Mouse (Mus musculus): ENCODE data around the gene Tnfrsf13c. TPM values are rescaled to one million over a fixed set of nuclear protein-coding genes. Genes with fewer than 3 reads are reported as not detected.
A peak's percentile ranks its signal among the peaks of the same experiment; 100 is the strongest.
"Not testable (repeated sequence)": the region's sequence is repeated elsewhere in the genome, so short reads cannot be mapped to it uniquely, and the experiment has no call there.

Gene Tnfrsf13c
- polyA plus RNA-seq, 1 experiment from 2014 or later = 0.08 TPM

DNA sequence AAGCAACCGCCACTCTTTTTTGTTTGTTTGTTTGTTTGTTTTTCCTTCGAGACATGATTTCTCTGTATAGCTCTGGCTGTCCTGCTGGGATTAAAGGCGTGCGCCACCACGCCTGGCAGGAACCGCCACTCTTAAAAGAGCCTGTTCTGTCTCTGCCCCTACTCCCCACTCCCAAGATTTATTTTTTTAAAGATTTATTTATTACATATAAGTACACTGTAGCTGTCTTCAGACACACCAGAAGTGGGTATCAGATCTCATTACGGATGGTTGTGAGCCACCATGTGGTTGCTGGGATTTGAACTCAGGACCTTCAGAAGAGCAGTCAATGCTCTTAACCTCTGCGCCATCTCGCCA is 20.6 kb upstream of the Tnfrsf13c start:
- H3K4me1 ChIP-seq; H3K9me3 ChIP-seq; H3K36me3 ChIP-seq (replicated peaks); H3K9ac ChIP-seq; H3K27me3 ChIP-seq (replicated peaks): not testable (repeated sequence)
- Histone ChIP-seq H3K27ac (peak overlapping the region; percentile 59; the same call in 1 of the 2 replicates), H3K4me2 (peak overlapping the region; percentile 84), H3K4me3 (peak overlapping the region; percentile 60)
- WGBS = 22% methylated on average over 9 of the region's 9 CpGs
- ATAC-seq (replicated peaks) = peak; percentile 49; the same call in 1 of the 2 replicates

GRCm38 (mm10) chr15:82244115-82244804 is 20.1 kb upstream of the Tnfrsf13c start, which contains the start of gene Cenpm:
Gene Cenpm, minus strand, starts transcription at chr15:82244748.
- Histone ChIP-seq H3K4me3 (peak within 1 kb of the TSS; percentile 60), H3K4me1 (peaks cover 9% of the 10 kb centered on the region), H3K9me3 (no peaks in the 10 kb centered on the region), H3K27me3 (replicated peaks) (no peaks in the 10 kb centered on the region), H3K9ac (peak within 1 kb of the TSS; percentile 56), H3K27ac (peak within 1 kb of the TSS; percentile 59), H3K36me3 (replicated peaks) (no peaks in the 10 kb centered on the region), H3K4me2 (peak within 1 kb of the TSS; percentile 84)
- under 1% methylated on average over 65 of the region's 65 CpGs for WGBS
- peak; percentile 98 for ATAC-seq (replicated peaks)

- Histone ChIP-seq H3K4me2 (peak overlapping the region; percentile 84), H3K4me3 (peak overlapping the region; percentile 60), H3K27ac (0 out of 2 replicates have a peak overlapping the region, but pooled peaks have one; percentile 59)
Observed at GRCm38 (mm10) chr15:82243742-82244114, 19.6 kb upstream of the Tnfrsf13c start.

GRCm38 (mm10) chr15:82243311-82243710 is 19.1 kb upstream of the Tnfrsf13c start:
- no peak for ATAC-seq (replicated peaks)
- H3K9me3 ChIP-seq = no peaks in the 10 kb centered on the region
- H3K9ac ChIP-seq = no peak overlapping the region; the same call in 1 of the 2 replicates
- peak overlapping the region; percentile 60 for H3K4me3 ChIP-seq
- H3K27ac ChIP-seq = no peak overlapping the region
- no peaks in the 10 kb centered on the region for H3K27me3 ChIP-seq (replicated peaks)
- peaks cover 9% of the 10 kb centered on the region for H3K4me1 ChIP-seq
- WGBS = 73% methylated on average over 3 of the region's 3 CpGs
- peak overlapping the region; percentile 84 for H3K4me2 ChIP-seq
- H3K36me3 ChIP-seq (replicated peaks) = no peaks in the 10 kb centered on the region

More at GRCm38 (mm10) chr15:82243742-82244114, 19.6 kb upstream of the Tnfrsf13c start:
- Histone ChIP-seq H3K9ac (peak overlapping the region; percentile 56), H3K9me3 (no peaks in the 10 kb centered on the region), H3K36me3 (replicated peaks) (no peaks in the 10 kb centered on the region), H3K4me1 (peaks cover 9% of the 10 kb centered on the region), H3K27me3 (replicated peaks) (no peaks in the 10 kb centered on the region)
- WGBS = 8% methylated on average over 12 of the region's 12 CpGs
- ATAC-seq (replicated peaks) = no peak

DNA sequence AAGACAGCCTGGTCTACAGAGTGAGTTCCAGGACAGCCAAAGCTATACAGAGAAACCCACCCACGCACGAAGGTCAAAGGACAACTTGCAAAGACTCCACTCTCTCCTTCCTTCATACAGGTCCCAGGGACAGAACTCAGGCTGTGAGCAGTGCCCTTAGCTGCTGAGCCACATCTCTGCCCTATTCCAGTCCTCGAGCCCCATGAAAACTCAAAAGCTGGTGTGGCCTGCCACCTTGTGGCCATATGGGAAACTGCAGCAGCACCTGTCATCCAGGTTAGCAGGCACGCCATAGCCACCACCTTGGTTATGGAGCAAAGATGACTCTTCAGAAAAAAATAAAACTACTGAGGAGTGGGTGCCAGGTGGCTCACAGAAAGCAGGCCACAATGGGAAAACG is 12.4 kb upstream of the Tnfrsf13c start:
- H3K4me2 ChIP-seq = no peak overlapping the region
- H3K4me1 ChIP-seq = no peaks in the 10 kb centered on the region
- peak; percentile 75 for ATAC-seq (replicated peaks)
- H3K9me3 ChIP-seq = no peaks in the 10 kb centered on the region
- no peaks in the 10 kb centered on the region for H3K27me3 ChIP-seq (replicated peaks)
- no peak overlapping the region for H3K27ac ChIP-seq
- H3K4me3 ChIP-seq = no peak overlapping the region
- no peaks in the 10 kb centered on the region for H3K36me3 ChIP-seq (replicated peaks)
- 20% methylated on average over 5 of the region's 5 CpGs for WGBS
- H3K9ac ChIP-seq = no peak overlapping the region

GRCm38 (mm10) chr15:82235661-82236060 is 11.5 kb upstream of the Tnfrsf13c start:
- no peaks in the 10 kb centered on the region for H3K4me1 ChIP-seq
- no peaks in the 10 kb centered on the region for H3K9me3 ChIP-seq
- no peak overlapping the region for H3K9ac ChIP-seq
- H3K27me3 ChIP-seq (replicated peaks) = no peaks in the 10 kb centered on the region
- no peak overlapping the region for H3K27ac ChIP-seq
- no peak overlapping the region for H3K4me3 ChIP-seq
- 75% methylated on average over 10 of the region's 10 CpGs for WGBS
- H3K4me2 ChIP-seq = no peak overlapping the region
- no peaks in the 10 kb centered on the region for H3K36me3 ChIP-seq (replicated peaks)
- 0 out of 2 replicates have a peak, but pooled peaks have one; percentile 33 for ATAC-seq (replicated peaks)

DNA sequence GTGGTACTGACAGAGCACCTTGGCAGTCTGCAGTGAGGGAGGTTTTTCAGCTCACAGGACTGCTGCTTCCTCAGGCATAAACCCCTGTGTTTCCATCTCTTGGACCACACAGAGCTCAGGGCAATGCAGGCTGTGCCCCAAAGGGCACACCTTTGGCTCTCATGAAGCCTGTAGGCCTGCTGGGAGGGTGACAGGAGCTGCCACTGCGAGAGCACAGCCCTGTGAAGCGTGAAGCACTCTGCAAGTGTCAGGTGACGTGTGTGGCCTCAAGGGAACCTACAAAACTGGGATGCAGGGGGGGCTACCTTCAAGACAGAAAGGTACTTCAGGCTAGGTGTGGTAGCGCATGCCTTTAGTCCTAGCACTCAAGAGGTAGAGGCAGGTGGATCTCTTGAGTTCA is 8.5 kb upstream of the Tnfrsf13c start:
- 69% methylated on average over 4 of the region's 4 CpGs for WGBS
- Histone ChIP-seq H3K4me2 (no peak overlapping the region), H3K9me3 (no peaks in the 10 kb centered on the region), H3K27ac (no peak overlapping the region), H3K36me3 (replicated peaks) (no peaks in the 10 kb centered on the region), H3K4me3 (no peak overlapping the region), H3K27me3 (replicated peaks) (no peaks in the 10 kb centered on the region), H3K9ac (no peak overlapping the region), H3K4me1 (no peaks in the 10 kb centered on the region; the same call in 1 of the 2 replicates)
- no peak for ATAC-seq (replicated peaks)

GRCm38 (mm10) chr15:82231591-82232378 is 7.6 kb upstream of the Tnfrsf13c start:
- no peak overlapping the region for H3K9ac ChIP-seq
- no peaks in the 10 kb centered on the region; the same call in 1 of the 2 replicates for H3K4me1 ChIP-seq
- no peaks in the 10 kb centered on the region for H3K9me3 ChIP-seq
- ATAC-seq (replicated peaks) = no peak
- WGBS = 65% methylated on average over 11 of the region's 11 CpGs
- no peaks in the 10 kb centered on the region for H3K27me3 ChIP-seq (replicated peaks)
- no peaks in the 10 kb centered on the region for H3K36me3 ChIP-seq (replicated peaks)
- H3K4me3 ChIP-seq = no peak overlapping the region
- no peak overlapping the region for H3K4me2 ChIP-seq
- H3K27ac ChIP-seq = no peak overlapping the region

- Histone ChIP-seq H3K9me3 (no peaks in the 10 kb centered on the region), H3K36me3 (replicated peaks) (no peaks in the 10 kb centered on the region), H3K4me2 (no peak overlapping the region), H3K27ac (no peak overlapping the region), H3K4me3 (no peak overlapping the region), H3K4me1 (no peaks in the 10 kb centered on the region; the same call in 1 of the 2 replicates), H3K27me3 (replicated peaks) (no peaks in the 10 kb centered on the region), H3K9ac (no peak overlapping the region)
- ATAC-seq (replicated peaks) = no peak
- whole genome bisulfite sequencing = 67% methylated on average over 4 of the region's 4 CpGs
Observed at GRCm38 (mm10) chr15:82231100-82231499, 6.9 kb upstream of the Tnfrsf13c start.

DNA sequence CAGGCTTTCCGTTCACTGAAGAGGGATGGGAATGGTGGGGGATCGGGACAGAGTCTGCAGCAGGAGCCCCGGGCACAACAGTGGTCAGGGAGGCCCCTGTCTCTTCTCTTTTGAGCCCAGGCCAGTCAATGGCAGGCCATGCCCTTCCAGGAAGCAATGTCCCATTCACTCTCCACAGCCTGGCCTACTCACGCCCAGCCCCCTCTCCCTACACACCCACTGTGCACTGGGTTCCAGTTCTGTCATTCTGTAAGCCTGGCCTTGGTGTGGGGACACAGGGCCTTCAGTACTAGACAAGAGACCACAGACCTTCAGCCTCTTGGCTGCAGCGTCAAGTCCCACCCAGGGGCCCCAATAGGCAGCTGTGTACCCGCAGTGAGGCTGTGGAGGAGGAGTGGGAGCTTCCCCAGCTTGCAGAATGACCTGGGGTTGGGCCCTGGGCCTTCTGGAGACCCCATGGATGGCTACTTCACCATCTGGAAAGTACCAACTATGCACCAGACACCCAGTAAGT is 6.0 kb upstream of the Tnfrsf13c start:
- no peak for ATAC-seq (replicated peaks)
- Histone ChIP-seq H3K36me3 (replicated peaks) (no peaks in the 10 kb centered on the region), H3K27ac (no peak overlapping the region), H3K9ac (no peak overlapping the region), H3K4me2 (no peak overlapping the region), H3K4me1 (no peaks in the 10 kb centered on the region; the same call in 1 of the 2 replicates), H3K9me3 (no peaks in the 10 kb centered on the region), H3K4me3 (no peak overlapping the region), H3K27me3 (replicated peaks) (no peaks in the 10 kb centered on the region; the same call in 1 of the 2 replicates)
- 74% methylated on average over 6 of the region's 6 CpGs for WGBS

DNA sequence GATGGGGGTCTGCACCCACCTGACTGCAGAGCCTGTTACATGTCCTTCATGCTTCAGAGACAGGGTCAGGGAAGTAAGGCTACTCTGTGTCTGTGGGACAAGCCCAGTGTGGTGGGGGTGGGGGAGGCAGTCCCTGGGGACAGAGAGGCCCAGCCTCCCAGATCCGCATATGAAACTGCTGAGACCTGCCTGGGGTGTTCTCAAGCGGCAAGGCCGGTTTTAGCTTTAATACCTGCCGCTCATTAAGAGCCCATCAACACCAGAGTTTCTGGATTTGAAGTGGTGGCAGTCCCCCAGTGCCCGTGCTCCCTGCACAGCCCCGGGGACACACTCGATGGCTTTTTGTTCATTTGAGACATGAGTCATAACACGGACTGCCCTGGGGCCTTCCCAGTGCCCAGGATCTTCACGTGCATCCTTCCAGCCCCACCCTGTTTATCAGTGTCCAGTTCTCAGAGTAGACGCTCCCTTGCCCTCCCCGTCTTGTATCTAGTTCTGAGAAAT is 5.4 kb upstream of the Tnfrsf13c start:
- no peak overlapping the region for H3K4me3 ChIP-seq
- no peaks in the 10 kb centered on the region; the same call in 1 of the 2 replicates for H3K27me3 ChIP-seq (replicated peaks)
- H3K27ac ChIP-seq = no peak overlapping the region
- H3K36me3 ChIP-seq (replicated peaks) = no peaks in the 10 kb centered on the region
- ATAC-seq (replicated peaks) = no peak
- H3K4me1 ChIP-seq = no peaks in the 10 kb centered on the region; the same call in 1 of the 2 replicates
- H3K4me2 ChIP-seq = no peak overlapping the region
- H3K9ac ChIP-seq = no peak overlapping the region
- WGBS = 43% methylated on average over 11 of the region's 11 CpGs
- no peaks in the 10 kb centered on the region for H3K9me3 ChIP-seq

DNA sequence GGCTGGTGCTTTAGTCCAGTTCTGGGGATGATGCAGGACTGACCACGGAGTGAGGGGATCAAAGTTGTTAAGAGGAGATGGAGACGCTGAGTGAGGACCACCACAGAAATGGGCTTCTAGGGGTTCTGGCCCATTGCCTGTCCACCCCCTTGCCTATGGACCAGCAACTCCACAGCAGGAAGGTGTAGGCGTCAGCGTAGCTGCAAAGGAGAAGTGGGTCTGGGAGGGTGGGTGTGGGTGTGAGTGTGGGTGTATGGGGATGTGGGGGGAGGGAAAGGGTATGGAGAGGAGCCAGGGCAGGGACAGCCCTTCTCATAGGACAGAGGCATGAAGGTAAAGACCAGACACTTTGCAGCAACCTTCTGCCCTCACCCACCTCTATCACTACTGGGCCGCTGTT is 1.6 kb upstream of the Tnfrsf13c start:
- Histone ChIP-seq H3K4me2 (no peak overlapping the region), H3K27me3 (replicated peaks) (peaks cover 7% of the 10 kb centered on the region), H3K36me3 (replicated peaks) (no peaks in the 10 kb centered on the region), H3K9me3 (no peaks in the 10 kb centered on the region), H3K4me1 (peaks cover 10% of the 10 kb centered on the region), H3K4me3 (no peak overlapping the region), H3K9ac (no peak overlapping the region), H3K27ac (no peak overlapping the region)
- 97% methylated on average over 5 of the region's 5 CpGs for WGBS
- ATAC-seq (replicated peaks) = no peak
